Mouse (Mus musculus) right cerebral cortex, adult 18-20 months (tissue): ENCODE data around the gene Dolpp1.
A peak's percentile ranks its signal among the peaks of the same experiment; 100 is the strongest.
"Not testable (repeated sequence)": the region's sequence is repeated elsewhere in the genome, so short reads cannot be mapped to it uniquely, and the experiment has no call there.

Source experiments
- DNase-seq: peaks from one replicate; pipeline ENCODE4 v3.0.0; 2022; ENCODE audit warnings: mixed read lengths

The Dolpp1 gene

GRCm38 (mm10) chr2:30413038-30413973 is 21.3 kb downstream of the Dolpp1 start:
- peak; percentile 89 for DNase-seq

- no peak for DNase-seq
These were observed 22.0 kb downstream of the Dolpp1 start for GRCm38 (mm10) chr2:30414101-30414500.

GRCm38 (mm10) chr2:30414681-30415080 is 22.6 kb downstream of the Dolpp1 start:
- DNase-seq: no peak

GRCm38 (mm10) chr2:30415157-30415935 is 23.3 kb downstream of the Dolpp1 start, which contains the start of gene Crat:
Gene Crat (minus strand): TSS chr2:30415813.
- peak; percentile 94 for DNase-seq

GRCm38 (mm10) chr2:30415936-30416648 is 24.0 kb downstream of the Dolpp1 start, which contains the start of gene Ptpa:
Gene Ptpa (plus strand): TSS chr2:30416039.
- peak; percentile 93 for DNase-seq

GRCm38 (mm10) chr2:30416649-30416965 is 24.6 kb downstream of the Dolpp1 start:
- DNase-seq: no peak

GRCm38 (mm10) chr2:30417154-30417553 is 25.1 kb downstream of the Dolpp1 start:
- not testable (repeated sequence) for DNase-seq

GRCm38 (mm10) chr2:30417595-30418165 is 25.6 kb downstream of the Dolpp1 start:
- DNase-seq: no peak

- DNase-seq: no peak
These were observed 26.2 kb downstream of the Dolpp1 start for GRCm38 (mm10) chr2:30418259-30418658.

GRCm38 (mm10) chr2:30419112-30419511 is 27.1 kb downstream of the Dolpp1 start:
- no peak for DNase-seq

- DNase-seq: no peak
These were observed 29.4 kb downstream of the Dolpp1 start for GRCm38 (mm10) chr2:30421432-30421831.

GRCm38 (mm10) chr2:30429156-30429555 is 37.1 kb downstream of the Dolpp1 start:
- no peak for DNase-seq

GRCm38 (mm10) chr2:30435326-30436155 is 43.5 kb downstream of the Dolpp1 start:
- DNase-seq: peak; percentile 71

- DNase-seq: no peak
These were observed 44.1 kb downstream of the Dolpp1 start for GRCm38 (mm10) chr2:30436156-30436545.

- DNase-seq: no peak
These were observed 44.8 kb downstream of the Dolpp1 start for GRCm38 (mm10) chr2:30436809-30437208.

- DNase-seq: no peak
These were observed 45.7 kb downstream of the Dolpp1 start for GRCm38 (mm10) chr2:30437791-30438190.

- DNase-seq: no peak
These were observed 47.6 kb downstream of the Dolpp1 start for GRCm38 (mm10) chr2:30439631-30440030.

- no peak for DNase-seq
These were observed 48.2 kb downstream of the Dolpp1 start for GRCm38 (mm10) chr2:30440211-30440700.

GRCm38 (mm10) chr2:30440701-30441517 is 48.9 kb downstream of the Dolpp1 start:
- DNase-seq: peak; percentile 60
